Mouse (Mus musculus) heart, postnatal 0 days (tissue): ENCODE results near the gene Plxna4. TPM values are rescaled to one million over a fixed set of nuclear protein-coding genes. Genes with fewer than 3 reads are reported as not detected.

Experiments
- ATAC-seq: fragments of 200-750 bp; cut with Nextera tagmentation; 2 replicates; pipeline ENCODE4 v1.8.0; 2017; ENCODE audit warnings: low read depth, moderate number of reproducible peaks, moderate library complexity; ENCODE audit not compliant: insufficient read depth
- DNase-seq: peaks from one replicate; pipeline ENCODE4 v3.0.0-alpha.2; 2016; ENCODE audit warnings: low spot score
- H3K27ac ChIP-seq: fragments of 300-500 bp; sonication (generic); 2 replicates; pipeline ENCODE4 v1.5.1; 2014; ENCODE audit warnings: low read depth, mild to moderate bottlenecking
- H3K27me3 ChIP-seq: fragments of 300-500 bp; sonication (generic); 2 replicates; pipeline ENCODE4 v1.6.1; 2014; ENCODE audit warnings: low read length, mixed read lengths; ENCODE audit not compliant: control insufficient read depth, insufficient read depth
- H3K36me3 ChIP-seq: fragments of 300-500 bp; sonication (generic); replicated peaks from 2 replicates; pipeline ENCODE4 v1.6.1; 2014; ENCODE audit warnings: low read length, mixed read lengths; ENCODE audit not compliant: control insufficient read depth, insufficient read depth
- H3K4me1 ChIP-seq: fragments of 300-500 bp; sonication (generic); 2 replicates; pipeline ENCODE4 v1.6.1; 2014; ENCODE audit warnings: antibody characterized with exemption; ENCODE audit not compliant: control insufficient read depth, insufficient read depth
- H3K4me2 ChIP-seq: fragments of 300-500 bp; sonication (generic); 2 replicates; pipeline ENCODE4 v1.6.1; 2014; ENCODE audit warnings: low read depth, mild to moderate bottlenecking, low read length, moderate library complexity
- H3K4me3 ChIP-seq: fragments of 300-500 bp; sonication (generic); 2 replicates; pipeline ENCODE4 v1.5.1; 2014; ENCODE audit warnings: low read depth, low read length
- H3K9ac ChIP-seq: fragments of 300-500 bp; sonication (generic); replicated peaks from 2 replicates; pipeline ENCODE4 v1.6.1; 2014; ENCODE audit warnings: low read depth, low read length, mixed read lengths
- H3K9me3 ChIP-seq: fragments of 300-500 bp; sonication (generic); replicated peaks from 2 replicates; pipeline ENCODE4 v1.6.1; 2016; ENCODE audit warnings: low read length; ENCODE audit not compliant: control insufficient read depth
- CTCF ChIP-seq: IDR thresholded peaks from 2 replicates; pipeline ENCODE4 v1.5.1; 2016; ENCODE audit warnings: antibody characterized with exemption, control low read depth, low read depth
- EP300 ChIP-seq: IDR thresholded peaks from 2 replicates; pipeline ENCODE4 v1.6.1; 2016; ENCODE audit warnings: antibody characterized with exemption, low read depth
- WGBS: fragments of 180-500 bp; shearing (Covaris S2); extraction: QIAGEN DNeasy Blood & Tissue Kit; methylation state at CpG from one replicate; pipeline ENCODE4 v1.1.7; 2014; 5-methylcytosine and 5-hydroxymethylcytosine counted together
- polyA plus RNA-seq: library from polyadenylated mRNA; unstranded; fragments of >200 nt; fragmentation: Nextera tagmentation; extraction: Ambion mirVana; gene quantifications from 2 replicates; pipeline ENCODE4 v1.2.1, GENCODE M21; 2015
- total RNA-seq: library from RNA; depleted of rRNA; stranded (reverse); fragments of >200 nt; gene quantifications from 2 replicates; pipeline ENCODE4 v1.2.3, GENCODE M21; 2014; ENCODE audit warnings: low replicate concordance

Plxna4 gene
- total and polyA plus RNA-seq, 2 experiments from 2014 or later, result 3.7 to 19.2 TPM

- no peak overlapping the region for H3K4me3 ChIP-seq
- WGBS, result 35% methylated on average over 4 of the region's 4 CpGs
- DNase-seq (peak; percentile 79), ATAC-seq (peak; percentile 99)
- no peak for TF ChIP-seq EP300
- peaks cover 10% of the 10 kb centered on the region; the same call in 1 of the 2 replicates for H3K4me1 ChIP-seq
- H3K4me2 ChIP-seq, result no peak overlapping the region
- no peak overlapping the region for H3K9ac ChIP-seq
- no peaks in the 10 kb centered on the region for H3K27me3 ChIP-seq
- no peak overlapping the region for H3K27ac ChIP-seq
- H3K9me3 ChIP-seq, result no peaks in the 10 kb centered on the region
- H3K36me3 ChIP-seq, result peaks cover 9% of the 10 kb centered on the region
Observed at GRCm38 (mm10) chr6:32520097-32520496, 67.9 kb downstream of the Plxna4 start.

DNA sequence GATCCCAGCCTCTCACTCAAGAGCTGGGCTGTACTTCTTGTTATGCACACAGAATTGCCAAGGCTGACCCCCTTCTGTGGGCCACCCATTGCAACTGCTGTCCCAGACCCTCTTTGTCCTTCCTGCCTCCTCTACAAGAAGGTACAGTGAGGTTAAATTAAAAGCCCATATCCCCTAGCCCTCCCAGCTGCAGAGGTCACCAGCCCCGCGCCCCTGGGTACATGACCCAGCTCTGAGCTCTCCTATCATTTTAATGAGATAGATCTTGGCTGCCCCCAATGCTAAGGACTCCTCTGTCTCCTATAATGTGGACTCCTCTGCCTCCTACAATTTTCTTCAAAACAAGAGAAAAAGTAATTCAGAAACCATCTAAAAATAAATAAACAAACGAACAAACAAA, 69.4 kb downstream of the Plxna4 start:
- no peak overlapping the region for H3K4me2 ChIP-seq
- H3K4me1 ChIP-seq, result peaks cover 22% of the 10 kb centered on the region; the same call in 1 of the 2 replicates
- WGBS, result 94% methylated on average over 3 of the region's 3 CpGs
- no peak overlapping the region for H3K4me3 ChIP-seq
- no peak overlapping the region for H3K27ac ChIP-seq
- no peaks in the 10 kb centered on the region for H3K27me3 ChIP-seq
- no peak for ATAC-seq
- no peak for DNase-seq
- H3K9ac ChIP-seq, result no peak overlapping the region
- TF ChIP-seq EP300 (no peak), CTCF (no peak)
- no peaks in the 10 kb centered on the region for H3K9me3 ChIP-seq
- H3K36me3 ChIP-seq, result peaks cover 9% of the 10 kb centered on the region

GRCm38 (mm10) chr6:32514096-32514495, 73.9 kb downstream of the Plxna4 start:
- H3K36me3 ChIP-seq, result peaks cover 9% of the 10 kb centered on the region
- no peak overlapping the region for H3K9ac ChIP-seq
- no peak for ATAC-seq
- WGBS, result 44% methylated on average over 6 of the region's 6 CpGs
- 0 out of 2 replicates have a peak overlapping the region, but pooled peaks have one; percentile 0 for H3K27ac ChIP-seq
- TF ChIP-seq EP300 (no peak), CTCF (no peak)
- H3K27me3 ChIP-seq, result no peaks in the 10 kb centered on the region
- peaks cover 31% of the 10 kb centered on the region for H3K4me1 ChIP-seq
- no peak overlapping the region for H3K4me3 ChIP-seq
- no peaks in the 10 kb centered on the region for H3K9me3 ChIP-seq
- DNase-seq, result peak; percentile 30
- H3K4me2 ChIP-seq, result no peak overlapping the region

DNA sequence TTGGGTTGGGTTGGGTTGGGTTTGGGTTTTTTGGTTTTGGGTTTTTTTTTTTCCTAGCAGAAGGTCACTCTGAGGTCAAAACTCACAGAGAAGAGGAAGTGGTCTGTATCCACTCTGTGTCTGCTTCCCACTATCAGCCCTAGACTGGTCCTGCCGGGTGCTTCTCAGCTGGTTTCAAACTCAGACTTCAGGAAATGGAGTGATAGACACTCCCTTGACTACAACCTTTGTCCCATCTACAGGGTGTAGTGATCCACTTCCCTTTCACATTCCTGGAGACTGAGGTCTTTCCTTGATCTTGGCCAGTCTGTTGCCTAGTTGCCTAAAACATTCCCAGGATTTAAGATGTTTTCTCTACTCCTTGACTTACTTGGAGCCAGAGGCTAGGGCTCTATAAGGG, 76.0 kb downstream of the Plxna4 start:
- Histone ChIP-seq H3K27me3 (no peaks in the 10 kb centered on the region), H3K9me3 (no peaks in the 10 kb centered on the region), H3K9ac (no peak overlapping the region), H3K4me3 (no peak overlapping the region), H3K36me3 (peaks cover 2% of the 10 kb centered on the region), H3K4me2 (no peak overlapping the region), H3K27ac (peak overlapping the region; percentile 82), H3K4me1 (peaks cover 31% of the 10 kb centered on the region)
- WGBS, result 50% methylated on average over 1 of the region's 1 CpGs
- no peak for TF ChIP-seq CTCF
- no peak for TF ChIP-seq EP300
- DNase-seq, result peak; percentile 32
- ATAC-seq, result peak; percentile 77

- H3K4me2 ChIP-seq, result no peak overlapping the region
- H3K4me1 ChIP-seq, result peaks cover 31% of the 10 kb centered on the region
- no peak for TF ChIP-seq CTCF
- peak; percentile 66 for TF ChIP-seq EP300
- H3K27ac ChIP-seq, result peak overlapping the region; percentile 82
- H3K9ac ChIP-seq, result no peak overlapping the region
- no peaks in the 10 kb centered on the region for H3K27me3 ChIP-seq
- no peak overlapping the region for H3K4me3 ChIP-seq
- WGBS, result 57% methylated on average over 7 of the region's 7 CpGs
- no peaks in the 10 kb centered on the region for H3K36me3 ChIP-seq
- ATAC-seq (peak; percentile 73), DNase-seq (peak; percentile 67)
- no peaks in the 10 kb centered on the region for H3K9me3 ChIP-seq
Observed at GRCm38 (mm10) chr6:32510924-32511323, 77.1 kb downstream of the Plxna4 start.

- Histone ChIP-seq H3K4me3 (no peak overlapping the region), H3K27ac (0 out of 2 replicates have a peak overlapping the region, but pooled peaks have one; percentile 82), H3K4me1 (peaks cover 31% of the 10 kb centered on the region), H3K9me3 (no peaks in the 10 kb centered on the region), H3K4me2 (no peak overlapping the region), H3K9ac (no peak overlapping the region), H3K27me3 (no peaks in the 10 kb centered on the region), H3K36me3 (no peaks in the 10 kb centered on the region)
- no peak for ATAC-seq
- DNase-seq, result no peak
- WGBS, result 76% methylated on average over 1 of the region's 1 CpGs
- TF ChIP-seq EP300 (no peak), CTCF (no peak)
Observed at GRCm38 (mm10) chr6:32510491-32510890, 77.5 kb downstream of the Plxna4 start.
